Mouse (Mus musculus): Measurements from ENCODE around the gene Tmem88b. TPM values are rescaled to one million over a fixed set of nuclear protein-coding genes. Genes with fewer than 3 reads are reported as not detected.
A peak's percentile ranks its signal among the peaks of the same experiment; 100 is the strongest.

Gene Tmem88b
- total and polyA plus RNA-seq, 3 experiments = 0.19 to 0.32 TPM; not detected in 1

GRCm38 (mm10) chr4:155784081-155784701, 1.5 kb downstream of the Tmem88b start (continued):
- TF ChIP-seq USF1 (IDR thresholded peaks at IDR 0.05; ENCODE audit: low read depth, low read length) = no peak
- TF ChIP-seq JUND (IDR thresholded peaks at IDR 0.05; ENCODE audit: low read depth, low read length) = no peak
- no peak for TF ChIP-seq E2F4 (IDR thresholded peaks at IDR 0.05; ENCODE audit: borderline replicate concordance, low read depth, low read length)
- TF ChIP-seq POLR2AphosphoS2 (IDR thresholded peaks at IDR 0.05; ENCODE audit: low read length) = no peak
- TF ChIP-seq POLR2AphosphoS5 (IDR thresholded peaks at IDR 0.05; ENCODE audit: borderline replicate concordance, low read depth, low read length) = no peak
- no peak for TF ChIP-seq MYC (IDR thresholded peaks at IDR 0.05; ENCODE audit: low read depth, low read length)
- 0 out of 4 replicates have a peak, but pooled peaks of 1 of the 2 experiments have one; percentile 5 for TF ChIP-seq EP300 (IDR thresholded peaks at IDR 0.05; ENCODE audit: low read depth in 1 of 2, low read length in 2 of 2)
- 0 out of 2 replicates have a peak, but pooled peaks have one; percentile 54 for TF ChIP-seq CHD1 (IDR thresholded peaks at IDR 0.05; ENCODE audit: low read depth, low read length)
- TF ChIP-seq TCF12 (IDR thresholded peaks at IDR 0.05; ENCODE audit: low read depth, low read length) = peak; percentile 24; the same call in 1 of the 2 replicates
- TF ChIP-seq MAFK (IDR thresholded peaks at IDR 0.05; ENCODE audit: borderline replicate concordance, low read depth, low read length) = no peak
- TF ChIP-seq RAD21 (IDR thresholded peaks at IDR 0.05; ENCODE audit: low read depth, low read length) = peak; percentile 71
- TF ChIP-seq ZKSCAN1 (IDR thresholded peaks at IDR 0.05; ENCODE audit: low read depth, low read length) = no peak
- peak in 1 of 2 experiments; percentile 25; a peak in 1 of 4 replicates for TF ChIP-seq POLR2A (IDR thresholded peaks at IDR 0.05; ENCODE audit: control insufficient read depth in 1 of 2, insufficient read depth in 1 of 2, low read depth in 1 of 2, low read length in 2 of 2, poor library complexity in 1 of 2)
- TF ChIP-seq TAL1 (IDR thresholded peaks at IDR 0.05; ENCODE audit: low read length) = no peak
- TF ChIP-seq BHLHE40 (IDR thresholded peaks at IDR 0.05; ENCODE audit: borderline replicate concordance, low read depth, low read length) = no peak
- peak; percentile 48 to 80 (median 72) for TF ChIP-seq CTCF (IDR thresholded peaks at IDR 0.05 in 2 of 3, conservative IDR thresholded peaks at IDR 0.05 in 1 of 3; ENCODE audit: control insufficient read depth in 1 of 3, insufficient read depth in 1 of 3, low read depth in 2 of 3, low read length in 3 of 3, poor library complexity in 1 of 3, severe bottlenecking in 1 of 3)
- TF ChIP-seq MYB (IDR thresholded peaks at IDR 0.05; ENCODE audit: low read depth, low read length) = no peak
- no peak for TF ChIP-seq GATA1 (IDR thresholded peaks at IDR 0.05; ENCODE audit: low read depth, low read length)
- TF ChIP-seq MXI1 (IDR thresholded peaks at IDR 0.05; ENCODE audit: low read depth, low read length) = peak; percentile 35

DNA sequence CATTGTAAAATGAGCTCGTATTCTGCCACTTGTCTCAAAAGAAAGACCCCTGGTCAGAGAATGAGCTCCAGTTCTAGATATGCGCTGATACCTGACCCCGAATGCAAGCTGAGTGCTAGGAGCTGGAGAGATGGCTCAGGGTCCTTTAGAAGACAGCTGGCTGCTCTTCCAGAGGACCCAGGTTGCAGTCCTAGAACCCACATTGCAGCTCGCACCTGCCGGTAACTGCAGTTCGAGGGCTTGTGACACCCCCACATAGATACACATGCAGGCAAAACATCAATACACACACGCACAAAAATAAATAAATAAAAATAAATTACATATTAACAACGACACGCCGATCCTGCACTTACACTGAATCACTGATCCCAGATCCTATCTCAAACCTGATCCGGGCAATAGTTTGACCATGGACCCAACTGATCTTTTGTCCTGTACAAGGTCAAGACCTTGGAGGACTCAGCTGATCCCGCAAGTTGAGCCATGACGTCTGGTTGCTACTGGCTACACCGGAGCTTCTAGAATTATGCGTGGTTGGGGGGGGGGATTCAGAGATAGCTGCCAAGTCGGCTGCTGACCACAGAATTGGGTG, 2.1 kb downstream of the Tmem88b start:
- TF ChIP-seq GATA1 (IDR thresholded peaks at IDR 0.05; ENCODE audit: low read depth, low read length) (no peak), ZNF384 (IDR thresholded peaks at IDR 0.05; ENCODE audit: low read depth, low read length) (no peak), E2F4 (IDR thresholded peaks at IDR 0.05; ENCODE audit: borderline replicate concordance, low read depth, low read length) (no peak), TCF12 (IDR thresholded peaks at IDR 0.05; ENCODE audit: low read depth, low read length) (no peak)
- Histone ChIP-seq H3K4me3 (ENCODE audit: control insufficient read depth in 1 of 2, insufficient read depth in 1 of 2, low read depth in 2 of 2, low read length in 2 of 2) (peak overlapping the region; percentile 73 to 90), H3K27me3 (ENCODE audit: control insufficient read depth in 1 of 2, insufficient read depth in 2 of 2, low read length in 2 of 2) (no peaks in the 10 kb centered on the region)

More for the DNA sequence above, 2.1 kb downstream of the Tmem88b start:
- Histone ChIP-seq H3K9ac (ENCODE audit: control insufficient read depth, low read depth, low read length, poor library complexity, severe bottlenecking) (peak overlapping the region; percentile 83), H3K4me1 (ENCODE audit: control insufficient read depth in 1 of 2, insufficient read depth in 2 of 2, low read length in 2 of 2) (peaks cover 13 to 20% of the 10 kb centered on the region in 2 experiments), H3K9me3 (replicated peaks; ENCODE audit: insufficient read depth, low read length) (no peaks in the 10 kb centered on the region), H3K79me2 (ENCODE audit: control insufficient read depth, insufficient read depth, low read length, poor library complexity) (no peaks in the 10 kb centered on the region; the same call in 1 of the 2 replicates), H3K27ac (ENCODE audit: control insufficient read depth, low read depth, low read length) (no peak overlapping the region), H3K36me3 (ENCODE audit: control insufficient read depth in 1 of 2, insufficient read depth in 2 of 2, low read length in 2 of 2) (peaks cover 0 to 18% of the 10 kb centered on the region in 2 experiments; a peak in 2 of 4 replicates)
- peak; percentile 29 for DNase-seq (ENCODE audit: low read depth, low spot score)
